Mouse (Mus musculus) stomach, postnatal 0 days (tissue): Measurements from ENCODE around the gene Gcnt3.

ENCODE experiments used
- CTCF ChIP-seq: IDR thresholded peaks from 2 replicates; pipeline ENCODE4 v1.5.1; 2016; ENCODE audit warnings: antibody characterized with exemption, low read depth, mild to moderate bottlenecking, moderate library complexity
- EP300 ChIP-seq: optimal IDR thresholded peaks from 2 replicates; pipeline ENCODE3; 2016; ENCODE audit warnings: antibody characterized with exemption

DNA sequence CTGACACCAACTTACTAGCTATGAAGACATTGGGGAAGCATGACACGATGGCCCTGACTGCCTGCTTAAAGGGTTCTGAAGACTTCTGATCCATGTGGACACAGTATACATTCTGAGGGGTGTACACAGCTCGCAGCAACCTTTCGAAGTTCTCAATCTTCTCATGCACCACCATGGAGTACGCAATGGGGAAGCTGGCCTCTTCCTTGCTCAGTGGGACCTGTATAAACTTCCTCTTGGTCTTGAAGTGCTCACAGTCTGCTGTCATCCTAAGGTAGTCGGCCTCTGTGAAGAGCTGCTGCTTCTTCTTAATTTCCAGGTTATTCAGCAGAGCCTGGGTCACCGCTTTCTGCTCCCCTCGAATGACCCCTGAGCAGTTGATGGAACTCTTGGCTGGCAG is 3.2 kb downstream of the Gcnt3 start:
- no peak for TF ChIP-seq CTCF
- no peak for TF ChIP-seq EP300
